Mouse (Mus musculus) brain, embryonic 14.5 days (tissue): ENCODE measurements at regions not wholly inside any gene's neighbourhood (a gene's known extent, or its start where the extent isn't known, plus 50 kb on each side); places are given as distances from the start of the nearest gene placed in this dataset.

Source experiments
- CTCF ChIP-seq: fragments of 200-500 bp; IDR thresholded peaks from 2 replicates; pipeline ENCODE4 v1.5.1; 2012; ENCODE audit warnings: inconsistent platforms, mild to moderate bottlenecking, moderate library complexity, borderline replicate concordance; ENCODE audit not compliant: insufficient read depth, insufficient read length; ENCODE audit errors: extremely low read depth
- POLR2A ChIP-seq: fragments of 200-500 bp; IDR thresholded peaks from 2 replicates; pipeline ENCODE4 v1.6.1; 2012; ENCODE audit warnings: mild to moderate bottlenecking, inconsistent platforms, borderline replicate concordance; ENCODE audit not compliant: poor library complexity, insufficient read depth, insufficient read length, severe bottlenecking; ENCODE audit errors: extremely low read depth

DNA sequence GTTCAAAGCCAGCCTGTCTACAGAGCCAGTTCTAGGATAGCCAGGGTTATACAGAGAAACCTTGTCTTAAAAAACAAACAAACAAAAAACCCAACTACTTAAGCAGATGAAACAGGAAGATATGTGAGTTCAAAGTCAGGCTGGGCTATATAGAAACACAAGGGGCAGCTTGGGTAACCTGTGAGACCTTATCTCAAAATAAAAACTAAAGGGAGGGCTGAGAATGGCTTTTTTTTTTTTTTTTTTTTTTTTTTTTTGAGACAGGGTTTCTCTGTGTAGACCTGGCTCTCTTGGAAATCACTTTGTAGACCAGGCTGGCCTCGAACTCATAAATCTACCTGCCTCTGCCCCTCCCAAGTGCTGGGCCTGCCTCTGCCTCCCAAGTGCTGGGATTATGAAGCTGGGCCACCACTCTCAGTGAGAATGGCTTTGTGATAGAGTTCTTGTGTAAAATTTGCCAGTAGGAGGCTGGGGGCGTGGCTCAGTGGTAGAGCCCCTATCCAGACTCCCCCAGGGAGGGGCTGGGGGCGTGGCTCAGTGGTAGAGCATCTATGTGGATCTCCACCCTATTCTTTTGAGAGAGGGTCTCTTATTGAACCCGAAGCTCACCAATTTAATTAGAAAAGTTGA, 59.0 kb upstream of the Cux1 start:
- TF ChIP-seq CTCF (no peak), POLR2A (no peak)
